Mouse (Mus musculus): ENCODE data around the gene Gli1. TPM values are rescaled to one million over a fixed set of nuclear protein-coding genes. Genes with fewer than 3 reads are reported as not detected.

Gli1 gene
- polyA plus RNA-seq (2014; fragmentation: Illumina TruSeq; extraction: RNeasy Lipid Tissue Mini Kit (QIAGEN cat#74804); ENCODE audit: low replicate concordance), result 0.11 TPM

DNA sequence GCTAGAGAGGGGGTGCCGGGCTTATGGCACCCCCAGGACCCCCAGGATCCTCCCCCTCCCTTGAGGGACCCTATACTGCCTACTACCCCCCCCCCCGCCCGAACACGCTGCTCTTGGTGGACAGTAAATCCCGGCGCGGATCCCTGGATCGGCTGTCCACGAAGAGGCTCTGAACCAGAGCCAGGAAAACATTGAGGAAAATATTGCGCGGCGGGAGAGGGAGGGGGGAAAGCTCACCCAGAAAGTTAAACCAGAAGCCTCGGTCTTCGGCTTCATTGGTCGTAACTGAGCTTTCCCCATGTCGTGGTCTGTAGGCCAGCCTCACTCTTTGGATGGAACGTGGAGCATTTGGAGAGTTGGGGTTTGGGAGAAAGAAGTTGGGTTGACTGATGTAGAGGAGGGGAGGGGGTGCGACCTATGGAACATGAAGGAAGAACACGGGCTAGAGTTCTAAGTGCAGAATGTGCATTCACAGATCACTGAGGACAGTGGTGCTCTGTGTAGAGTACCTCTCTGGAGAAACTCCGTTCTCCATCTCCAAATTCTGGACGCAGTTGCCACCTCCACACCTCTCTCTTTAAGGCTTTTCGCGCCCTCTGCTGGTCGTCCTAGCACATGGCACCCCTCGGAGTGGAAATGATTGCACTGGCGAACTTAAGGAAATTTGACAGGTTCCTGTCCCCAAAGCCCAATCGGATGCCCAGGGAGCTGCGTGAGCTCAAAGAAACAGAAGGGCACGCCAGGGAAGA lies at the start of gene Gli1:
Gene Gli1 (minus strand): TSS at position 84 of the 749 bp plus-strand sequence.

GRCm38 (mm10) chr10:127380251-127380691 lies 38.5 kb upstream of the Gli1 start, which contains the start of gene R3hdm2:
TSS of gene R3hdm2 (plus strand) at chr10:127380327.

DNA sequence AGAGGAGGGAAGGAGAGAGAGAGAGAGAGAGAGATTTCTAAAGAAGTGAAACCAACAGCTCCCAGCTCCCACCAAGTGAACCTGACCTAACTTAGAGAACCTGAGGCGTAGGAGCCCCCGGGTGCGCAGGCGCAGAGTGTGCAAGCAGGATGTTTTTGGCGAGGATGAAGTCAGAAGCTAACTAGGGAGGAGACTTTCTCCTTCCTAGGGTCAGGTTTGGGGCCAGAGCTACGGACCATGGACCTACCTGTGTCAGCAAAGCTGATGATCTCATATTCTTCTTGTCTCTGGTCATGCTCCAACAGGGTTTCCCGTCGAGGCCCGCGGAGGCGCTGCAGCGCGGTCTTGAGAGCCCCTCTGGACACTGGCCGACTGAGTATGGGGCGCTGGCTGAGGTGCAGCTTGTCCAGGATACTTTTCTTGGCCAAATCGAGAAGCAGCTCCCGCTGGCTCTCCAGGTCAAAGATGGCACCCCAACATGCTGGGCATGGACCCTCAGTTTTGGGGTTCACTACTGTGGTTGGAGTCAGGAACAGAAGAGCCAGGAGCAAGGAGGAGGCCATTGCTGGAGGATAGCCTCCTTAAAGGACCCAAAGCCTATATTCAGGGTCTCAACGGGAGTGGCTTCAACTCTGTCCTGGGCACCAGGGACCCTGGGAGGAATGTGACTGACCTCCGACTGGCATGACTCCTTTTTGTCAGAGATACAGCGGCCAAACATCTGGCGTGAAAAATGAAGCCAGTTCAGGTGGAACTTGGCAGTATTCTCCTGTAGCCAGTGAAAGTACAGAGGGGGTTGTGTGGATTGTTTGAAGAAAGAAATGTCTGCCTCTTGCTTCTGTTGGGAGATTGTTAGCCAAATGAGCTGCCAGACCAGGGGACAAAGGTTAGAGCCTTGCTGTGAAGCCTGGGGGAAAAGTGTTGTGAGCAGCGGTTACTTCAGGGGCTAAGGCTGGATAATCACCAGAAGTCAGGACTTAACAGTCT lies 28.4 kb upstream of the Gli1 start, which contains the start of gene Inhbc:
Gene Inhbc (minus strand): TSS at position 598 of the 987 bp plus-strand sequence.

GRCm38 (mm10) chr10:127353909-127354895 lies 12.4 kb upstream of the Gli1 start, which contains the start of gene Inhbe:
TSS of gene Inhbe (minus strand) at chr10:127354411.

DNA sequence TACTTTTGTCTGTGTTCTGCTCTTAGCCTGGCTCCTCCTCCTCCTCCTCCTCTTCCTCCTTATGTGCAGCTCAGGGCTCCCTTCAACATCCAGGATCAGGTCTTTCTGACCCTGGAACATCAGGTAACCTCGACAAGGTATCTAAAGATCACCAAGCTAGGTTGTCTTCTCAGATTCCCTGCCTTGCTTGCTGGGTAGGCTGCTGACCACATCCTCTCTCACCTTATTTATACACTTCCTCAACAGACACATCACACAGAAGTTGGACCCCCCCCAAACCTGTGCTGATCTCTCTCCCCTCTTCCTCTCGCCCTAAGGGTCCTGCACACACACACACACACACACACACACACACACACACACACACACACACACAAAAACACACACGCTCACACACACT lies 20.2 kb downstream of the Gli1 start, which contains the start of gene Arhgap9:
Gene Arhgap9 (plus strand): TSS at position 344 of the 400 bp plus-strand sequence.

GRCm38 (mm10) chr10:127311476-127312355 lies 30.1 kb downstream of the Gli1 start, which contains the start of gene Mars:
TSS of gene Mars (minus strand) at chr10:127311786.

DNA sequence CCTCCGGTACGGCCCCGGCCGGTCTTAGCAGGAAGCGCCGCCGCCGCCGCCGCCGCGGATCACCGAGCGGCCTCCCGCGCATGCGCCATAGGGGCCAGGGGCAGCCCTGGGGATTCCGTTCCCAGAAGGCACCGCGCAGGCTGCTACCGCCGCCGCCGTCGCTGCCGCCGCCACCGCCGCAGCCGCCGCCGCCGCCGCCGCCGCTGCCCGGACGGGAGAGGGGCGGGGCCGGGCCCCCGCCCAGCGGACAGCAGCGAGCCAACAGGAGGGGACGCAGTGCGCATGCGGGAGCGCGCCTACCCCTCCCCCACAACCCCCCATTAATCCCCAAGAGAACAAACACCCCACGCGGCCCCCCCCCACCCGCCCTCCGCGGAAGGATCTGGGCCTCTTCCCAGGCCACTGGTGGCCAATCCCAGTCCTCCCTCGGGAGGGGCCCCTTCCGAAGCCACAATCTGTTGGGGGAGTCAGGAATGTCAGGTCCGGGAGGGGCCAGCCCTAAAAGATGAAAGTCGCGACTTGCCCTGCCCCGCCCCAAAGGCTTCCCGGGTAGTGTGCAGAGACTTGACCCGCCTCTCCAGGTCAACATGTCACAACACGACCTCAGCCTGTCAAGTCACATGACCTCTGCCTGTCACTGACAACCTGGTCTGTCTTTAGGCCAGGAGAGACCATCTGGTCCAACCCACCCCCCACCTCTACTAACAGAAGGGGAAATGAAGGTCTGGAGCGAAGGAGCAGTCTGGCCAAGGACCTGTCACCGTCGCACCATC lies 52.8 kb downstream of the Gli1 start, which contains the start of gene Mbd6:
Gene Mbd6 (minus strand): TSS at position 219 of the 773 bp plus-strand sequence.

Other genes with a start within 250 kb of the Gli1 start
- 7.4 TPM for gene Os9, start 220.8 kb downstream of the Gli1 start, polyA plus RNA-seq (2014; fragmentation: Illumina TruSeq; extraction: RNeasy Lipid Tissue Mini Kit (QIAGEN cat#74804); ENCODE audit: low replicate concordance)
- 11.8 TPM for gene B4galnt1, start 176.7 kb downstream of the Gli1 start, polyA plus RNA-seq (2014; fragmentation: Illumina TruSeq; extraction: RNeasy Lipid Tissue Mini Kit (QIAGEN cat#74804); ENCODE audit: low replicate concordance)
- not detected for gene Slc26a10, start 161.3 kb downstream of the Gli1 start, polyA plus RNA-seq (2014; fragmentation: Illumina TruSeq; extraction: RNeasy Lipid Tissue Mini Kit (QIAGEN cat#74804); ENCODE audit: low replicate concordance)
- 3.9 TPM for gene Arhgef25, start 151.9 kb downstream of the Gli1 start, polyA plus RNA-seq (2014; fragmentation: Illumina TruSeq; extraction: RNeasy Lipid Tissue Mini Kit (QIAGEN cat#74804); ENCODE audit: low replicate concordance)
- gene Dtx3, start 146.2 kb downstream of the Gli1 start, polyA plus RNA-seq (2014; fragmentation: Illumina TruSeq; extraction: RNeasy Lipid Tissue Mini Kit (QIAGEN cat#74804); ENCODE audit: low replicate concordance), result 0.56 TPM
- 8.8 TPM for gene Pip4k2c, start 130.4 kb downstream of the Gli1 start, polyA plus RNA-seq (2014; fragmentation: Illumina TruSeq; extraction: RNeasy Lipid Tissue Mini Kit (QIAGEN cat#74804); ENCODE audit: low replicate concordance)
- gene Kif5a, start 78.6 kb downstream of the Gli1 start, polyA plus RNA-seq (2014; fragmentation: Illumina TruSeq; extraction: RNeasy Lipid Tissue Mini Kit (QIAGEN cat#74804); ENCODE audit: low replicate concordance), result 1.0 TPM
- 15.2 TPM for gene Dctn2, start 75.6 kb downstream of the Gli1 start, polyA plus RNA-seq (2014; fragmentation: Illumina TruSeq; extraction: RNeasy Lipid Tissue Mini Kit (QIAGEN cat#74804); ENCODE audit: low replicate concordance)
- 2.0 TPM for gene Mbd6, start 53.0 kb downstream of the Gli1 start, polyA plus RNA-seq (2014; fragmentation: Illumina TruSeq; extraction: RNeasy Lipid Tissue Mini Kit (QIAGEN cat#74804); ENCODE audit: low replicate concordance)
- 7.2 TPM for gene Mars, start 30.2 kb downstream of the Gli1 start, polyA plus RNA-seq (2014; fragmentation: Illumina TruSeq; extraction: RNeasy Lipid Tissue Mini Kit (QIAGEN cat#74804); ENCODE audit: low replicate concordance)
- gene Arhgap9, start 20.0 kb downstream of the Gli1 start, polyA plus RNA-seq (2014; fragmentation: Illumina TruSeq; extraction: RNeasy Lipid Tissue Mini Kit (QIAGEN cat#74804); ENCODE audit: low replicate concordance), result 1.1 TPM
- not detected for gene Inhbe, start 12.4 kb upstream of the Gli1 start, polyA plus RNA-seq (2014; fragmentation: Illumina TruSeq; extraction: RNeasy Lipid Tissue Mini Kit (QIAGEN cat#74804); ENCODE audit: low replicate concordance)
- not detected for gene Inhbc, start 28.5 kb upstream of the Gli1 start, polyA plus RNA-seq (2014; fragmentation: Illumina TruSeq; extraction: RNeasy Lipid Tissue Mini Kit (QIAGEN cat#74804); ENCODE audit: low replicate concordance)
- gene R3hdm2, start 38.4 kb upstream of the Gli1 start, polyA plus RNA-seq (2014; fragmentation: Illumina TruSeq; extraction: RNeasy Lipid Tissue Mini Kit (QIAGEN cat#74804); ENCODE audit: low replicate concordance), result 116 TPM
- not detected for gene Stac3, start 159.7 kb upstream of the Gli1 start, polyA plus RNA-seq (2014; fragmentation: Illumina TruSeq; extraction: RNeasy Lipid Tissue Mini Kit (QIAGEN cat#74804); ENCODE audit: low replicate concordance)
- not detected for gene Ndufa4l2, start 173.0 kb upstream of the Gli1 start, polyA plus RNA-seq (2014; fragmentation: Illumina TruSeq; extraction: RNeasy Lipid Tissue Mini Kit (QIAGEN cat#74804); ENCODE audit: low replicate concordance)
- gene Shmt2, start 180.5 kb upstream of the Gli1 start, polyA plus RNA-seq (2014; fragmentation: Illumina TruSeq; extraction: RNeasy Lipid Tissue Mini Kit (QIAGEN cat#74804); ENCODE audit: low replicate concordance), result 0.78 TPM
- not detected for gene Nxph4, start 192.6 kb upstream of the Gli1 start, polyA plus RNA-seq (2014; fragmentation: Illumina TruSeq; extraction: RNeasy Lipid Tissue Mini Kit (QIAGEN cat#74804); ENCODE audit: low replicate concordance)